Mouse (Mus musculus) Muller cell, postnatal 12 days (primary cell): ENCODE measurements at regions not wholly inside any gene's neighbourhood (a gene's known extent, or its start where the extent isn't known, plus 50 kb on each side); places are given as distances from the start of the nearest gene placed in this dataset.
"Not testable (repeated sequence)": the region's sequence is repeated elsewhere in the genome, so short reads cannot be mapped to it uniquely, and the experiment has no call there.

Experiments
- DNase-seq: peaks from one replicate; pipeline ENCODE4 v3.0.0-alpha.2; 2015; ENCODE audit errors: inconsistent ontology term

- no peak for DNase-seq
These were observed 232.7 kb upstream of the Gm21293 start for GRCm38 (mm10) chr10:103910098-103910497.

GRCm38 (mm10) chr10:103958183-103958582, 184.6 kb upstream of the Gm21293 start:
- DNase-seq = no peak

- DNase-seq = no peak
These were observed 166.7 kb upstream of the Gm21293 start for GRCm38 (mm10) chr10:103976059-103976458.

GRCm38 (mm10) chr10:103984287-103984956, 158.4 kb upstream of the Gm21293 start:
- peak; percentile 4 for DNase-seq

GRCm38 (mm10) chr10:104019540-104019939, 123.2 kb upstream of the Gm21293 start:
- DNase-seq = no peak

- no peak for DNase-seq
These were observed 121.2 kb upstream of the Gm21293 start for GRCm38 (mm10) chr10:104021593-104021992.

- DNase-seq = no peak
These were observed 114.6 kb upstream of the Gm21293 start for GRCm38 (mm10) chr10:104028162-104028561.

GRCm38 (mm10) chr10:104032771-104033170, 110.0 kb upstream of the Gm21293 start:
- DNase-seq = peak; percentile 28

GRCm38 (mm10) chr10:104041729-104042386, 100.9 kb upstream of the Gm21293 start:
- not testable (repeated sequence) for DNase-seq

GRCm38 (mm10) chr10:104042387-104042775, 100.4 kb upstream of the Gm21293 start:
- DNase-seq = no peak

- no peak for DNase-seq
These were observed 99.2 kb upstream of the Gm21293 start for GRCm38 (mm10) chr10:104043569-104043968.
